Mouse (Mus musculus) embryonic fibroblast, embryonic 13.5 days (primary cell): ENCODE results near the gene Smad3.

Source experiments
- CTCF ChIP-seq: IDR thresholded peaks from 2 replicates; pipeline ENCODE4 v1.5.1; 2011; ENCODE audit warnings: mild to moderate bottlenecking, control low read depth, low read length, moderate library complexity, borderline replicate concordance; ENCODE audit not compliant: insufficient read depth
- POLR2A ChIP-seq: IDR thresholded peaks from 2 replicates; pipeline ENCODE4 v1.6.1; 2011; ENCODE audit warnings: low read depth, mild to moderate bottlenecking, control low read depth, low read length, moderate library complexity

DNA sequence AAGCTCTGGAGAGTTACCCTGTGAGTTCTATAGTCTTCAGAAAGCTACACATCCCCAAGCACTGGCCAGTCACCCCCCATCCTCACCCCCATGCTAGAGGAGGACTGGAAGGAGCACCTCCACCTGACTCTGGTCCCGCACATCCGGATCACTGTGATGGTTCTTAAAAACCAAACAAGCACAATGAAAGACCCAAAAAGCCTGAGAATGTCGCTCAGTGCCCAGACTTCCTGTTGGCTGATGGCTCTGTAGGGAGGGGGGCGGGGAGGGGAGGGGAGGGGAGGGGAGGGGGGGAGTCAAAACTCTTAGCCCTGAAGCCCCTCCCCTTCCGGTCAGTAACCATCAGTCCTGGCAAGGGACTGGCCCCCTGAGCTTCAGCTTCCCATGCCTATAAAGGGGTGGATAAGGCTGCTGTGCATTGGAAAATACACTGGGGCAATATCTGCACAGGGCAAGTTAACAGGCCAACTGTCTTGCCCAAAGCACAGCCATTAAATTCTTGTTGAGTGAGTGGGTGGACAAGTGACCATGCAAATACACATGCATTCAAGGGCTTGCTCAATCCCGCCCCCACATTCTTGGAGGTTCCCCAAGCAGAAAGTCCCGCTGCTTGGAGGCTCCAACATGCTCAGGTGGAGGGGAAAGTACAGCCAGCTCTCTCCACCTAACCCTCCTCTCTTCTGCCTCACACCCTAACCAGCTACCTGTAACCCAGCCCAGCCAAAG is 59.3 kb downstream of the Smad3 start:
- TF ChIP-seq CTCF, result no peak
- TF ChIP-seq POLR2A, result no peak
